18 mouse cellular contexts compared by ENCODE assay signal in the genomic region with DNA sequence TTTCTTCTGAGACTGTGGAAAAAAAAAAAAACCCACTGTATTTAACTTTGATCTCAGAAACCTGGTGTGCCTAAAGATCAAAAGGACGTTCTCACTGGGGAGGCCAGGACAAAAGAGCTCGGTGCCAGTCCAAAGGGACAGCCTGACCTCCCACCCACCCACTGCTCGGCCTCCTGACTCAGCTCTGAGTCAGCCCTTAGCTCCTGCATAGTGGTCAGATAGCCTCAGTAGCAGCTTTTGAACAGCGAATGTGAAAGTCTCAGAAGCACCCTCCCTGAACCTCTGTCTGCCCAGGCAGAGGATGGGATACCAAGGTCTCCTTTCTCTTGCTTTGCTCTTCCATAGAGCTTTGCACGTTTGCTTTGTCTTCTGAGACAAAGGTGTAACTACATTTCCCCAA. TPM values are rescaled to one million over a fixed set of nuclear protein-coding genes. Genes with fewer than 3 reads are reported as not detected.
DNase-seq lines count a peak whose midpoint lies in the region; ATAC-seq lines count a peak whose summit lies in the region.
"Had no signal": no experiment of that assay in that cellular context is flagged by ENCODE, and none has a peak within 500 bp of the region (broad histone marks: within the 10 kb centered on the region; RNA-seq: fewer than 3 reads in every experiment).

No protein-coding gene starts in this region.

- H3K4me2 ChIP-seq in midbrain, embryonic 11.5 days = no peak overlapping the region
- H3K4me2 ChIP-seq: embryonic facial prominence, embryonic 12.5 days; limb, embryonic 15.5 days had no signal

- no peak overlapping the region for H3K9ac ChIP-seq in midbrain, embryonic 11.5 days (ENCODE audit: low read length)
- H3K9ac ChIP-seq: embryonic facial prominence, embryonic 12.5 days; limb, embryonic 15.5 days had no signal

- no peaks in the 10 kb centered on the region for H3K36me3 ChIP-seq in midbrain, embryonic 11.5 days (ENCODE audit: control insufficient read depth, insufficient read depth, low read length)
- no peaks in the 10 kb centered on the region for H3K36me3 ChIP-seq in midbrain, embryonic 10.5 days
- H3K36me3 ChIP-seq: embryonic facial prominence, embryonic 12.5 days; heart, embryonic 10.5 days; limb, embryonic 15.5 days had no signal

- ATAC-seq in midbrain, embryonic 11.5 days (ENCODE audit: low FRiP score) = no peak
- ATAC-seq in CD4-positive, CD25-positive, alpha-beta regulatory T cell, adult 4 months = peak; percentile 37
- ATAC-seq: forebrain, embryonic 14.5 days; intestine, embryonic 16.5 days; lung, postnatal 0 days had no signal

- peak; percentile 67 for DNase-seq in midbrain, embryonic 11.5 days (ENCODE audit: low spot score, missing footprints)
- DNase-seq in midbrain, embryonic 10.5 days (ENCODE audit: low spot score) = no peak
- peak; percentile 49 to 50 for DNase-seq in adrenal gland, adult 18-20 months (ENCODE audit: low spot score in 2 of 2)
- peak; percentile 60 for DNase-seq in naive thymus-derived CD4-positive, alpha-beta T cell, adult 2 months (ENCODE audit: low read depth)
- DNase-seq in cerebellum, adult 9-10 months = no peak
- no peak for DNase-seq in spleen, adult 12 weeks (ENCODE audit: low spot score)
- DNase-seq in kidney, postnatal 4 days = no peak
- DNase-seq: cerebellum, adult 11-12 months; gastrocnemius, adult 2 months; heart, postnatal 36 days; midbrain, embryonic 14.5 days had no signal

- no peaks in the 10 kb centered on the region for H3K4me1 ChIP-seq in midbrain, embryonic 11.5 days (ENCODE audit: control insufficient read depth, insufficient read depth, low read length)
- H3K4me1 ChIP-seq in midbrain, embryonic 10.5 days = peaks cover 23% of the 10 kb centered on the region

- no peak overlapping the region for H3K27ac ChIP-seq in midbrain, embryonic 11.5 days (ENCODE audit: low read depth, low read length)
- H3K27ac ChIP-seq in midbrain, embryonic 10.5 days (replicated peaks) = no peak overlapping the region
- H3K27ac ChIP-seq: embryonic facial prominence, embryonic 12.5 days; heart, embryonic 10.5 days had no signal

- 24% methylated on average over 5 of the region's 5 CpGs for WGBS in midbrain, embryonic 11.5 days
- 21% methylated on average over 5 of the region's 5 CpGs for WGBS in midbrain, embryonic 10.5 days

- H3K4me3 ChIP-seq in midbrain, embryonic 11.5 days (ENCODE audit: low read depth, low read length) = no peak overlapping the region
- no peak overlapping the region for H3K4me3 ChIP-seq in midbrain, embryonic 10.5 days
- H3K4me3 ChIP-seq: embryonic facial prominence, embryonic 12.5 days; gastrocnemius, adult 2 months; heart, embryonic 10.5 days; limb, embryonic 15.5 days had no signal

- H3K27me3 ChIP-seq in midbrain, embryonic 11.5 days (ENCODE audit: control insufficient read depth, insufficient read depth, low read length) = no peaks in the 10 kb centered on the region
- H3K27me3 ChIP-seq in midbrain, embryonic 10.5 days (ENCODE audit: low read depth, poor library complexity, severe bottlenecking) = peaks cover 11% of the 10 kb centered on the region
- H3K27me3 ChIP-seq: embryonic facial prominence, embryonic 12.5 days; limb, embryonic 15.5 days had no signal

- no peaks in the 10 kb centered on the region for H3K9me3 ChIP-seq in midbrain, embryonic 11.5 days (ENCODE audit: control insufficient read depth, low read length)
- H3K9me3 ChIP-seq in midbrain, embryonic 10.5 days (replicated peaks) = no peaks in the 10 kb centered on the region
- H3K9me3 ChIP-seq: embryonic facial prominence, embryonic 12.5 days; heart, embryonic 10.5 days; limb, embryonic 15.5 days had no signal

RNA-seq across cellular contexts. Expression of a gene that starts 16.4 kb away (rescaled TPM):
- 0.36 and 0.45 TPM in 2 replicates for polyA plus RNA-seq in midbrain, embryonic 11.5 days (2014; fragmentation: Nextera tagmentation; extraction: Ambion mirVana)
- 0.39 and 0.52 TPM in 2 replicates for polyA plus RNA-seq in midbrain, embryonic 10.5 days (2016; fragmentation: Nextera tagmentation; extraction: Ambion mirVana)
- polyA plus RNA-seq in CD4-positive, CD25-positive, alpha-beta regulatory T cell, adult 4 months (2017; shearing (Covaris generic)) = 10 to 100 TPM; 18.3 to 20.4 TPM
- 10 to 100 TPM in 1 of 2 experiments, 1 to 10 TPM in 1; 7.8 to 13.9 TPM for total RNA-seq in adrenal gland, adult 18-20 months (2021)

Comparison
In these comparisons a context has a peak if more than half of its experiments do, and no peak if none do; other contexts are left out.
1. DNase-seq: peak in midbrain, embryonic 11.5 days (single experiment), adrenal gland, adult 18-20 months (2 of 2) and naive thymus-derived CD4-positive, alpha-beta T cell, adult 2 months (single experiment); none in midbrain, embryonic 10.5 days (single experiment), cerebellum, adult 9-10 months (single experiment), spleen, adult 12 weeks (single experiment) and kidney, postnatal 4 days (0 of 2).
2. RNA of a gene that starts 16.4 kb away (polyA plus RNA-seq): 18.3 to 20.4 TPM in CD4-positive, CD25-positive, alpha-beta regulatory T cell, adult 4 months; 0.36 to 0.45 TPM in midbrain, embryonic 11.5 days and 0.39 to 0.52 TPM in midbrain, embryonic 10.5 days; every median in the first group is over 10 times any median in the second.